Mouse (Mus musculus): ENCODE measurements around the gene Chaf1b. TPM values are rescaled to one million over a fixed set of nuclear protein-coding genes. Genes with fewer than 3 reads are reported as not detected.

Gene Chaf1b
- total and polyA plus RNA-seq, 3 experiments, result 1.5 to 2.1 (median 2.0) TPM

DNA sequence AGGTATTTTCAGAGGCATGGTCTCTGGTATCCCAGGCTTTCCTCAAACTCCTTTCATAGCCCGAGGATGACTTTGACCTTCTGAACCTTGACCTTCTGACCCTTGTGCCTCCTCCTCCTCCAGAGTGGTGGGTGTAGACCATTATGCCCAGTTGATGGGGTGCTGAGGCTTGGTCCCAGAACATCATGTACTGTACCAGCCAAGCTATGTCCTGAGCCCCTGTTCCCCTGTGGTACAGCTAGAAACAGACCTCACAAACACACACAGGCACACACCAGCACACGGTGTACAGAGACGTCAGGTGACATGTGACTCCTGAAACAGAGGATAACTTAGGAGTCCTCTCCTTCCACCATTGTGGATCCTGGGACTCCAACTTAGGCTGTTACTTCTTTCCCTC lies 29.1 kb downstream of the Chaf1b start:
- DNase-seq, result no peak

DNA sequence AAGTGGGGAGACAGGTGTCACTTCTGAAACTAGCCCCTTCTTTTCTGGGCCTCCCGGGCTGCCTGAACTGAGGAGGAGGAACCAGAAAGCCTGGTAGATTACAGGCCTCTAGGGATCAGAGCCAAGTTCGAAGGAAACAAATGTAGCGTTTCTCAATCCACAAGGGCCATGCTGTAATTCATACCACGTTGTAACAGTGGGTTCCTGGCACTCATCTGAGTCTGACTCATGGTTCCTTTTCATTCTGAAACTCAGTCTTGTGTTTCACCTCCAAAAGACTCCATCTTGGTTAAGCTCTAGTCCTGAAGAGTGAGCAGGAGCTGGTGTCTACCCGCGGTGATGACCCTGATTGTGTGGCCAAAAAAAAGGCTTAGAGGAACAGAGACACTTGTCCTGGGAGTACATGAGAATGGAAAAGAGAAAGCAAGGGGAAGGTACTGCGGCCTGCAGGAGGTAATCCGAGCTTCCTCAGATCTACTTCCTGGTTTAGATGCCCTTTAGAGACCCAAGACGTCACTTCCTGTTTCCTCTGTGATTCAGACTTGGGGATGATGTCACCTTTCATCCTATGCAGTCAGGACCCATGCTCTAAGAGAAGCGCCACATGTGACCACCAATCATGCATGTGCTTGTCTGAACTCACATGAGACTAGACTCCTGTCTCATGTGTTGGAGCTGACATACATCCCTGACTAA lies 30.3 kb downstream of the Chaf1b start:
- DNase-seq, result peak; percentile 69

DNA sequence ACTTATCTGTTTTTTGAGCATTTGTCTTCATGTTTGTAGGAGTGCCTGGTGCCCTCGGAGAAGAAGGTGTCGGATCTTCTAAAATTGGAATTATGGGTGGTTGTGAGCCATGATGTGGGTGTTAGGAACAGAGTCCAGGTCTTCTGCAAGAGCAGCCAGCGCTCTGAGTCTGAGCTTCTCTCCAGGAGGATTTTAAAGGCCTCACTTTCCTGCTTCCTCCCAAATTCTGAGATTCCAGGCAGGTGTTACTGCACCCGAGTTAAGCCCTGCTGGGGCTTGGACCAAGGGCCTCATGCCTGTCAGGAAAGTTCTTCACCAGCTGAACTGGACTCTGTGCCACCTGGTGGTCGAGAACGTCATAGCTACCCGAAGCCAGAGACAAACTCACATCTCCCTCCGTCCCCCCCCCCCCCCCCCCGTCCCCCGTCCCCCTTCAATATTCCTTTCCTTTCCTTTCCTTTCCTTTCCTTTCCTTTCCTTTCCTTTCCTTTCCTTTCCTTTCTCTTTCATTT lies 31.7 kb downstream of the Chaf1b start:
- no peak for DNase-seq

DNA sequence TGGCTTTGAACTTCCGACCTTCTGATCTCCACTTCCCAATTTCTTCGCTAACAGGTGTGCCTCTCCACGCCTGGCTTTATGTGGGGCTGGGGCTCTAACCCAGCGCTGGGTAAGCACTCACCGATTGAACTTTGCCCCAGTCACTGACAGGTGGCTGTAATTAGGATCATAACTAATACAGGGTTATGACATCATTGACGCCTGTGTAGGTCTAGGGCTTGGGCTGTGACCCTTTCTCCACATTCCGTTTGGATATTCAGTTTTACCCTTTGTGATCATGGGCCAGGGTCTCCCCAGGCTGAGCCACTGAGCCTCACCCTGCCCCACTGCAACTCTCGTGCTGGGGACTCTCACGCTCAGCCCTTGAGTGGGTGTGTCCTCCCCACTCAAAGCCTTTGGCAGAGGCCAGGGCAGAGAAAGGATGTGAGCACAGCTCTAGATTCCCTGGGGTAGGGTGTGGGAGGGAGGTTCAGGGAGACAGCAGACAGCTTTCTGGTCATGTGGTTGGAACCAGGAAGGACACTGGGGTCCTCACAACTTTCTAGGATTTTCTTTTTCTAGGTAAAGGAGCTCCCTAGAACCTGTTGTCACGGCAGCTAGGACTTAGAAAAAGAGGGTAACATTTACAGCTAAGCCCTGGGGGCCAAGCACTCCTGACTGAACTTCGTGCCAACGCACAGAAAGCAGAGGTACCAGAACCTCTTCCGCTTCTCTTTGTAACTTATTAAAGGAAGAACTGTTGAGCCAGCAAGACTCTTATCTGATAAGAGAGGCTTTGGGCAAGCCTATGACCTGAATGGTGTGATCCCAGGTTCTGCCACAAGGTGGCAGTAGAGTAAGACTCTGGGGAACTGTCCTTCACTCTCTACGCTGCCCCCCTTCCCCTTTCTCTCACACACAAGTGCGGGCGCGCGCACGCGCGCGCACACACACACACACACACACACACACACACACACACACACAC lies 34.3 kb downstream of the Chaf1b start:
- peak; percentile 82 for DNase-seq

DNA sequence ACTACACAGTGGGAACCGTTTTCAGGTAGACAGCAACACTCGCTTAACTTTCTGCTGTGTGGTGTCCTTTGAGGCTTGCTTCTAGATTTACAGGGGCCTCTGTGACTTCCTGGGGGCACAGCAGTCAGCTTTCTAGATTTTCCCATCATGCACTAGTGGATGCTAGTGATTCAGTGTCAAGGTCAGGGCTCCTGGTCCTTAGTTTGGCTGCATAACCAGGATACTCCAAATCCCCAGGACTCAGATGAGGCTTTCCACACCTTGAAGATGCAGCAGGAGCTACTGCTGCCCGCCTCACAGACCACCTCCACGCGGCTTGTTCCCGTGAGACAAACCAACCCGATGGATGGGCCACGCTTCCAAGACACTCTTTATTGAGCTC lies 35.0 kb downstream of the Chaf1b start:
- no peak for DNase-seq

DNA sequence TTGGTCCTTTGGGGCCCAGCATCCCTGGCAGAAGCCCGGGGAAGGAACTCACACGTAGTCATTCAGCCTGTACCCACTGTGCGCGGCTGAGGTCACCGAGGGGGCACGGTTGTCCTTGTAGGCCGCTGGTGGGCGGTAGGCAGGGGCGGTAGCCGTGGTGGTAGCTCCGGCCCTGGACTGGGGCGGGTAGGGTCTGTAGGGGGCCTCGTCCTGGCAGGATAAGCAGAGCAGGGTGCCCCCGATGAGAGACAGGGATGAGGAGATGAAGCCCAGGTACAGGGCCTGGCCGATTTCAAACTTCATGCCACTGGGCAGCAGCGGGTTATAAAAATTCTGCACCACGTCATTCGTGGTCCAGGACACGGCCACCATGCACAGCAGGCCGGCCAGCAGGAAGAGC lies 35.5 kb downstream of the Chaf1b start:
- DNase-seq, result no peak

DNA sequence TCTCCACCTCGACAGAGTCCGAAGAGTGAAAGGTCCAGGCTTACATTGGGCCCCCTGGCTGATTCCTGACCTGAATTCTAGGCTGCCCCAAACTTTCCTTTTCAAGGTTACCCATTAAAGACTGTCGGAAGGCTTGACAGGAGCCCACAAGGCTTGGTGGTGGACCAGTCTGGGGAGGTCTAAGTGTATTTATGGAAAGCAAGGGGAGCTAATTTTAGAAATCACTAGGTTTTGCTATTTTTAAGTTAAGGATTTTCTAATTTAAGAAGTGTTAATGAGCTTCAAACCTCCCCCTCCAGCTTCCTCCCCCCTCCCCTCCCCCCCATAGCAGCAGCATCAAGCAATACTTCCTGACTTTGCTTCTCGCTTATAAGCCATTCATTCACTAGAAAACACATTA lies 37.0 kb downstream of the Chaf1b start:
- DNase-seq, result no peak

DNA sequence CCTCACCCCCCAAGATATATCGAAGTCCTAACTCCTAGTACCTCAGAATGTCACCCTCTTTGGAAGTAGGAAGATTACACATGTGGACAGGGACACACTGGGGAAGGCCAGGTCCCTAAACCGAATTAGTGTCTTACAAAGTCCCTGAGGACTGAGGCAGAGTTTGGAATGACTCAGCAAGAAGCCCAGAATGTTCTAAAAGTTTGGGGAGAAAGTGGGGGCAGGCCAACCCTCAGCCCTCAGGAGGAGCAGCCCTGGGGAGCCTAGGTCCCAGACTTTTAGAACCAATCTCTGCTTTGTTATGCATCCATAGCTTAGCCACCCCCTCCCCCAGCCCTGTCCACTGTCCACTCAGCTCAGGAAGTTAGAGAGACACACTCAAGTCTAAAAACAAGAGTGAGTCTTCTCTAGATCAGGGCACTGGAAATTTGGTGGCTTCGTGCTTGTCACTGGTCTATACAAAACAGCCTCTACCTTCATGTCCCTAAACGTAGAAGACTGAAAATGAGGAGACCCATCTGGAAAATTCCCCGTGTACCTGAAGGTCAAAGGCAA lies 39.2 kb downstream of the Chaf1b start:
- DNase-seq, result no peak

DNA sequence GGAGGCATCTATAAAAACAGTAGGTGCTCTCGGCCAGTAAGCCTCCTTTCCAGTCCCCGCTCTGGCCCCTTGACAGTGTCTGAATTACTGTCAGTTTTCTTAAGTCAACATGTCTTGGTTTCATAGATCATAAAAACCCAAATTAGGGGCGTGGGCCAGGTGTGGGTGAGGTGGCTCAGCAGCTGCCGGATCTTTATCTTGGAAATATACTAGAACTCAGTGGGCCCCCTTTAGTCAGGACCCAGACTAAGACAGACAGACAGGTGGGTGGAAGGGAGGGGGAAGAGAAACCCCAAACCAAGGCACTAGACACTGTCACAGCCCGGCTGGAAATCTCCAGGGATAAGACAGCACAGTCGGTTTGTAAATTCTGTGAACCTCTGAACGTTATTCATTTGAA lies 40.1 kb downstream of the Chaf1b start:
- DNase-seq, result no peak

DNA sequence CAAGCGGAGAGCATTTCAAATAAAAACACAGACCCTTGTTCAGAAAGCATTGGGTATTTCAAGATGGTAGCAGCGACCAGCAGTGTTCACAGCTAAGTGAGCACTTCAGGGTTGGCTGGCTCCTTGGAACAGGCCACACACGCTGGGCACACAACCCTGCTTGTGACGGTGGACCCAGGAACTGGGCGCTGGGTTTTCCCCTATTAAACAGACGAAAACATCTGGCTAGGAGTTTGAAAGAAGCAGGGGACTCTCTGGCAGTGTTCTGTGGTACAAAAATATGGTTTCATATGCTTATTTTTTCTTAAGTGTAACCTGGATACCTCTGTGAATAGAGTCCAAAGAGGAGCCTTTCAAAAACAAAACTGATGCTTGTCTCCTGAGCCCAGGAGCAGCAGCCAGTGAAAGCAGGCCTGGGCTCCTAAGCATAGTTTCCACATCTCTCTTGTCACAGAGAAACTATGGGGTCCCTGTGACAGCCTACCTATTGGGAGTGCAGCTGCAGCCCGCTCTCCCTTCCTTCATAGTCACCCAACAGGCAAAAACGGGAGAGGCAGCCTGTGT lies 42.1 kb downstream of the Chaf1b start:
- DNase-seq, result no peak

DNA sequence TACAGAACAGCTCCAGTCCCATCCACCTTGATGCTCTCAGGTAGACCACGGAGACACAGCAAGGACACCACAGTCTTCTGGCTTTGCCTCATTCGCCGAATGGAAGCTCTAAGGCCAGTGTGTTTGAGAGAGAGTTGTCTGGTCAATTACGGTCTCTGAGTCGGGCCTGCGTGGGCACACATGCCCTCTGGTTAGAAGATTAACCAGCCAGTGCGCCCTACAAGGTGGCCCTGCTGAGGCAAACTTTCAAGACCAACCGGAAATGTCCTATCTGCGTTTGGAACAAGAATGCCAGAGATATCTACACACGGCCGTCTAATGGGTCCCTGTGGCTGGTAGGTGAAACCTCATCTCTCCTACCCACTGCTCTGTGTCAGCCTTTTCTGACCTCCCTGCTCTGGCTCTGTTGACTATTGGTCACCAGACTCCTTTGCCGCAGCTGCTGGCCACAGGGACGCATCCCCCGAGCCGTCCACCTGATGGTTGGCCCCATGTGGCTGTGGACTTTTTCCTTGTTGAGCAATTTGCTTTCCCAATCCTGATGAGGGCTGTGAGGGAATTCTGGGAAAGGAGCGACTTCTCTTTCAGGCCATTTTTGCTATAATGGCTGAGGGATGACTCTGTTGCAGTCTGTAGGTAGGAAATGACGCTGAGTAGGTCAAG lies 45.8 kb downstream of the Chaf1b start:
- DNase-seq, result no peak

DNA sequence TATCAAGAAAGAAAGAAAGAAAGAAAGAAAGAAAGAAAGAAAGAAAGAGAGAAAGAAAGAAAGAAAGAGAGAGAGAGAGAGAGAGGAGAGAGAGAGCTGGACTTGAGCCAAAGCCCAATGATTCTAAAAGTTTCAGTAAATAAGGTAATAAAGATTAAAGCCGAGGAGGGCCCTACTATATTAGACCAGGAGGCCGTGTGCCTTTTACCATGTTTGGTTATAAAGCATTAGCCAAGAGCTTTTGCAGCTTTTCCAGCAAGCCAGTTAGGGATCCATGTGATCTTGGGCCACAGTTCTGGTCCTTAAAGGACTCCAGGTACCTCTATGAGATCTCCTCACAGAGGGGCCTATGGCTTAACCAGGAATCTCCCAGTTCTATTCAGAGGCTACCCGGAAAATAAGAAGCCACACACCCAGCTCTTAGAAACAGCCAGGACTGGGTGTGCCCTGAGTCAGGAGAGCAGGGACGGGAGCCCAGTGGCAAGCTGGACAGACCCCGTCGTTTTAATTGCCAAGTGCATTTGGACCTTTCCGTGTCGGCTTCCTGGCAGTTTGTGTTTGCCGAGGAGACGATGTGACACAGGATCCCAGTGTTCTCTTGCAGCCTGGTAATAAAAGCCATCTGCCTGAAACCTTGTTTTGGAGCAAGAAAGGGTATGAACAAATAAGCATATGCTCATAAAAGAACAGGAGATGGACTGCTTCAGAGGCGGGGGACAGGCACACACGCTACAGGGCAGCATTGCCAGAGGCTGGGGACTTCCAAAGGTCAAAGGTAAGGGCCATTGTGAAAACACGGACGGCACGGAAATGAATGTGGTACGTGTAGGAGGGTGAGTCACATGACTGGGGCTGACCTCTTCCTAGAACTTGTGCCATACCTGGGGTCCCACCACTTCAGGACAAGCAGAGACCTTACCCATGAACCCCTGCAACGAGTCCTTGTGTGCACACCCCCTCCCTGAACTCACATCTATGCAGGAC lies 48.8 kb downstream of the Chaf1b start:
- no peak for DNase-seq

DNA sequence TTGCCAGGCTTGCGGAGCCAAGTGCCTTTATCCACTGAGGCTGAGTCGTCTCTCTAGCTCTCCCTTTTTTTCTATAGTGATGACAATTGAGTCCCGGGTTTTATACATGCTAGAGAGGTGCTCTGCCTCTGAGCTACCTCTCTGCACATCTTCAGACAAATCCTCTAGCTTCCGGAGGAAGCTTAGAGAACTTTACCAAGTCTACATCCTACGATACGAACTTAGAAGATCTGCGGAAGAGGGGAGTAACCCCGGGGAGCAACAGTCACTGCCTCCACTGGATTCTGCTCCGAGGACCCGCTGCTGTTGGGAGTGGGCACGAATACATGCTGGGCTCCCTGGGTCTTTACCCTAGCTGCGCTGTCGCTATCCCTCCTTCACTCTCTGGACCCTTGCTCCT lies 50.9 kb downstream of the Chaf1b start:
- no peak for DNase-seq

DNA sequence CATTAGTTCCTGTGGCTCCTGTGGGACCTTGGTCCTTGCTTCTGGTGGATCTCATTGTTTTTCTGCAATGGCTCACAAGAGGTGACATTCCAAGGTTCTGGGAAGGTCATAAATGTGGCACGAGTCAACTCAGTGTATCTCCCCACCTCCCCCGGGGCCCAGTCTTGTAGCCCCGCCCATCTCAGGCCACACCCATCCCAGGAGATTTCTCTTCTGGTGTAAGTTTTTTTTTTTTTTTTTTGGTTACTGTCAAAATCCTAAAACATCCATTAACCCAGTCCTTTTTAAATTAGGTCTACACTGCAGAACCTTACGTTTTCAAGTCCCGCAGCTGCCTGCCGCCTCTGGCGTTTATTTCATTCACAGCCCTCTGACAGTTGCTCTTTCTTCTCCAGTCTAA lies 51.3 kb downstream of the Chaf1b start:
- no peak for DNase-seq

DNA sequence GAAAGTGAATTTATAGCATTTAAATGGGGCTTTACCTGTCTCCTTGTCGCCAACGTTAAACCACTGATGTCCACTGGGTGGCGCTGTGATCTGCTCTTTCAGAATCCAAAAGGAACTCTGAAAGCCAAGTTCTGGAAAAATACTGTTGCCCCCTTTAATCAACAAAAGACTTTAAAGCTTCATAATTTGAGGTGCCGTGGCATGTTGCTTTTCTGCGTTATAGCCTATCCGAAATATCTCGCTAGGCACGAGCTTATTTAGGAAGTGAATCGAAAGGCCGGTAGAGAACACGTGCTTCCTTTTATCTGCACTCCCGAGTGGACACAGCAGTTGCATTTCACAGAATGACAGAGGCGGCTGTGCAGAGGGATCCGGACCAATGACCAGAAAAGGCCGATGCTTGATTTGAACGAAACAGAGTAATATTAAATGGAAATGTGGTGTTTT lies 54.7 kb downstream of the Chaf1b start:
- peak; percentile 52 for DNase-seq

DNA sequence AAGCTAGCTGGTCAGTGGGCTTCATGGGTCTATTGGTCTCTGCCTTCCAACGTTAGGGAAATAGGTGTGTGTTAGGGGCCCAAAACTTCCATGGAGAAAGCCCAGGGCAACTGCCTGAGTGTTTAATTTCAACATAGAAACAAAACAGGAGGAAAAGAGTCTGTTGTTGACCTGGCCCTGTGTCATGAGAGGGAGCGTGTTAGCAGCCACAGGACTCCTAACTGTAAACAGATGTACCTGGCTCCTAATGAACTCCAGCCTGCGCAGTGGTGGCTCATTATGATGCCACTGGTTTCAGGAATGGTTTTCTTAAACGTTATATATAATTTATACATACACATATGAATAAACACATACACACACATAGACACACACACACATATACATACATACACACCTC lies 56.3 kb downstream of the Chaf1b start:
- no peak for DNase-seq

DNA sequence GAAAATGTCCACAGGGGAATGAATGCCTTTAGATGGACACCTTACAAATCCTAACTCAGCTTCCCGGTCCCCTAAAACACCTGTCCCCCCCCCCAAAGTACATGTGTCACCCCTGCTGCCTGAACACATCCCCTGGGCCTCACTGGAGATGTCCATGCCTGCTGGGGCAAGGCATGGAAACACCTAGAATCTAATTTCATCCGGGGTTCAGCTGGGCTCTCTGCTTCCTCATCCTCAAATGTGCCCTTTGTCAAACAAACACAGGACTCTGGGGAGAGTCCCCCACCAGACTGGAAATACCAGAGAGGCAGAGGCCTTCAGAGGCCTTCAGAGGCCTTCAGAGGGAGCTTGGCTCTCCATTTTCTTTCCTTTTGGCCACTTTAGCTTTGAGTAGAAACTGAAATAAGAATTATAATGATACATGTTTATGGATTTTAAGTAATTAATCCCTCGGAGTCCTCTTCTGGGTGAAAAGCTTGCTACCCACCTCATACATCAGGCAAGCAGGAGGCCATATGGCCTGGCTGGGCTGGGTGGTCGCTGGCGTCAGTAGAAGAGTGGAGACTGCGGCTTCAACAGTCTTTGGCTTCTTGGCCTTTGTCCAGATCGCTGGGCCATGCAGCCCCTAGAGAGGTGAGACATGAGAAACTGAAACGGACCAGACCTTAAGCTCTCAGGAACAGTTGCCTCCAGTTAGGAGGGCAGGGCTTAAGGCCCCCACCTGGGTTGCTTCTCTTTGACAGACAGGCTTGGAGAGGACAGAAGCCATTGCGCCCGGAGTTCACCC lies 58.3 kb downstream of the Chaf1b start:
- no peak for DNase-seq

DNA sequence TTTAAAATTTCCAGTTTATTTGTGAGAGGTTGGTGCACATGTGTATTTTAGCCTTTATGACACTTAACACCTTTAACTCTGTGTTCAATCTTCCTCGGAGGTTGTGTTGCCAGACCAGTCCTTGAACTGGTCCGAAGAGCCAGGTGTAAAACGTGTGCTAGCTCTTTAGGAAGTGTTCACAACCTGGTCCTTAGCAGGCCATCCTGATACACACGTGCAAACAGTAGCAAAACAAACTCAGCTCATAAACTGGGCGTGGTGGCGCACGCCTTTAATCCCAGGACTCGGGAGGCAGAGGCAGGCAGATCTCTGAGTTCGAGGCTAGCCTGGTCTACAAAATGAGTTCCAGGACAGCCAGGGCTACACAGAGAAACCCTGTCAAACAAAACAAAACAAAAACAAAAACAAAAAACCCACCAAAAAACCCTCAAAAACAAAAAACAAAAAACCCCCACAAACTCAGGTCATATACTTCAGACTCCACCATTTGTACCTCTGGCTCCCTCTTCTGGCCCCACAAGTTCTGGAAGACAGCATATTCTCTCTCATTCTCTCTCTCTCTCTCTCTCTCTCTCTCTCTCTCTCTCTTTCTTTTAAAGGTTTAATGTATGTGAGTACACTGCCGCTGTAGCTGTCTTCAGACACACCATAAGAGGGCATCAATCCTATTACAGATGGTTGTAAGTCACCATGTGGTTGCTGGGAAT lies 59.2 kb downstream of the Chaf1b start:
- DNase-seq, result no peak

DNA sequence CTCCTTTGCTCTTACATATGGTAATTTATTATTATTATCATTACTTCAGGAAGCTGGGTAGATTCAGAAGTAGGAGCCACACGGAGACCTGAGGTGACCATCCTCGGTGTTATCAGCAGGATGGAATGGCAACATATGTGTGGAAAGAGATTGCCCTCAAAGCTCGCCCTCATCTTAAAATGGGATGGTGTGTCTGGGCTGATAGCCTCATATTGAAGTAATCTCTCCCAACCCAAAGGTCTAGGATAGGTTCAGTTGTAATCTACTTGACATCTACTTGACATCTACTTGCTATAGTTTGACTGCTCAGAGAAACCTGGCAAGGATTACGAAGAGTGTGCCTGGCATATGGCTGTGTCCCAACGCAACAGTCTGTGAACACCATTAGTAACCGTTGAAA lies 60.6 kb downstream of the Chaf1b start:
- DNase-seq, result no peak

All from adrenal gland, adult 2 months (tissue).